Mouse (Mus musculus): ENCODE measurements around the gene Gna13. TPM values are rescaled to one million over a fixed set of nuclear protein-coding genes. Genes with fewer than 3 reads are reported as not detected.

Gna13 gene
- polyA plus RNA-seq, 1 experiment from 2014 or later = 49.5 TPM

- Histone ChIP-seq H3K4me1 (replicated peaks; ENCODE audit: control insufficient read depth, insufficient read depth) (peaks cover 16% of the 10 kb centered on the region), H3K4me3 (ENCODE audit: low read depth, low read length) (no peak overlapping the region), H3K4me2 (replicated peaks; ENCODE audit: low read depth) (no peak overlapping the region), H3K27ac (replicated peaks) (peak overlapping the region; percentile 88), H3K9ac (ENCODE audit: low read length) (no peak overlapping the region), H3K27me3 (ENCODE audit: control insufficient read depth, insufficient read depth, low read length) (no peaks in the 10 kb centered on the region), H3K9me3 (ENCODE audit: control insufficient read depth, low read length) (no peaks in the 10 kb centered on the region), H3K36me3 (ENCODE audit: control insufficient read depth, insufficient read depth, low read length) (no peaks in the 10 kb centered on the region)
- no peak for DNase-seq (ENCODE audit: low spot score)
- ATAC-seq (ENCODE audit: low FRiP score, low TSS enrichment) = no peak
- TF ChIP-seq CTCF (IDR thresholded peaks at IDR 0.05; ENCODE audit: low read depth) (no peak), EP300 (optimal IDR thresholded peaks at IDR 0.05) (no peak)
- WGBS = 34% methylated on average over 13 of the region's 13 CpGs
Observed at GRCm38 (mm10) chr11:109359043-109359752, 3.4 kb upstream of the Gna13 start.

DNA sequence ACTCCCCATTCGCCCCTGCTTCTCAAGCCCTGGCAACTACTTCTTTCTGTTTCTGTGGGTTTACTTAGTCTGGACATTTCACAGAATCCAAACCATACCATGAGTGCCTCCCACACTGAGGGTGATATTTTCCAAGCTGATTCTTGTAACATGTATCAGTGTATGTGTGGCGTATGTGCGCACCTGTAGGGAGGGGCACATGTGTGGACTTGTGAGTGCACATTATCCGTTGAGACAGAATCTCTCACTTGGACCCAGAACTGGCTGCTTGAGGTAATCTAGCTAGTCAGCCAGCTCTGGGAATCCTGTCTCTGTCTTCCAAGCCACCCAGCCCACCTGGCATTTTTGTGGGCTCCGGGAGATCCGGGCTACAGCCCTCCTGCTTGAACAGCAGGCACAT lies 2.5 kb upstream of the Gna13 start:
- Histone ChIP-seq H3K27ac (replicated peaks) (peak overlapping the region; percentile 88), H3K36me3 (ENCODE audit: control insufficient read depth, insufficient read depth, low read length) (no peaks in the 10 kb centered on the region), H3K4me2 (replicated peaks; ENCODE audit: low read depth) (0 out of 2 replicates have a peak overlapping the region, but pooled peaks have one; percentile 18), H3K4me1 (replicated peaks; ENCODE audit: control insufficient read depth, insufficient read depth) (peaks cover 24% of the 10 kb centered on the region), H3K9ac (ENCODE audit: low read length) (no peak overlapping the region), H3K4me3 (ENCODE audit: low read depth, low read length) (no peak overlapping the region), H3K27me3 (ENCODE audit: control insufficient read depth, insufficient read depth, low read length) (no peaks in the 10 kb centered on the region), H3K9me3 (ENCODE audit: control insufficient read depth, low read length) (no peaks in the 10 kb centered on the region)
- TF ChIP-seq EP300 (optimal IDR thresholded peaks at IDR 0.05) (no peak), CTCF (IDR thresholded peaks at IDR 0.05; ENCODE audit: low read depth) (no peak)
- DNase-seq (ENCODE audit: low spot score) = peak; percentile 11
- no peak for ATAC-seq (ENCODE audit: low FRiP score, low TSS enrichment)
- 72% methylated on average over 6 of the region's 6 CpGs for WGBS

DNA sequence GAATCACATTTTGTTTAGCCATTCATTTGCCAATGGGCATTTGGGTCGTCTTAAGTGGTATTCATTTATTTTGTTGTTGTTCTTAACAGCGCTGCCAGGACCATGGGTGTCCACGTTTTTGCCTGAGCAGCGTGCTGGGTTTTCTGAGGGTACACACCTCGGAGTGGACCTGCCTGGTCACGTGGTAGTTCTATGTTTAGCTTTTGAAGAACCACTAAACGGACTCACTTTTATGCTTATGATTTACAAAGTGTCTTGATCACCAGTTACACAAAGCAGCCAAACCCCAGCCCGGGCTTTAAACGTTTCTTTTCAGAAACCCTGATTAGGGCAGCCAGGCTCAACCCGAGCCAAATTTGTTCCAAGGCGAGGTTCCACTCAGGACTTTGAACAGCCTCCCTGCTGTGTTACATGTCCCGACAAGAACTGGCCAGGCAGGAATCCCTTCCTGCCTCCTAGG lies 2.0 kb upstream of the Gna13 start:
- DNase-seq (ENCODE audit: low spot score) = peak; percentile 63
- Histone ChIP-seq H3K4me1 (replicated peaks; ENCODE audit: control insufficient read depth, insufficient read depth) (peaks cover 23% of the 10 kb centered on the region), H3K9ac (ENCODE audit: low read length) (no peak overlapping the region), H3K27ac (replicated peaks) (peak overlapping the region; percentile 88), H3K9me3 (ENCODE audit: control insufficient read depth, low read length) (no peaks in the 10 kb centered on the region), H3K4me2 (replicated peaks; ENCODE audit: low read depth) (peak overlapping the region; percentile 18; the same call in 1 of the 2 replicates), H3K36me3 (ENCODE audit: control insufficient read depth, insufficient read depth, low read length) (no peaks in the 10 kb centered on the region), H3K4me3 (ENCODE audit: low read depth, low read length) (no peak overlapping the region), H3K27me3 (ENCODE audit: control insufficient read depth, insufficient read depth, low read length) (no peaks in the 10 kb centered on the region)
- 43% methylated on average over 12 of the region's 12 CpGs for WGBS
- TF ChIP-seq CTCF (IDR thresholded peaks at IDR 0.05; ENCODE audit: low read depth) = no peak
- TF ChIP-seq EP300 (optimal IDR thresholded peaks at IDR 0.05) = no peak
- no peak; the same call in 1 of the 2 replicates for ATAC-seq (ENCODE audit: low FRiP score, low TSS enrichment)

GRCm38 (mm10) chr11:109361241-109361630 lies 1.4 kb upstream of the Gna13 start:
- DNase-seq (ENCODE audit: low spot score) (no peak), ATAC-seq (ENCODE audit: low FRiP score, low TSS enrichment) (no peak)
- TF ChIP-seq EP300 (optimal IDR thresholded peaks at IDR 0.05) (no peak), CTCF (IDR thresholded peaks at IDR 0.05; ENCODE audit: low read depth) (no peak)
- H3K4me3 ChIP-seq (ENCODE audit: low read depth, low read length) = 0 out of 2 replicates have a peak overlapping the region, but pooled peaks have one; percentile 90
- peak overlapping the region; percentile 81; the same call in 1 of the 2 replicates for H3K4me2 ChIP-seq (replicated peaks; ENCODE audit: low read depth)
- no peaks in the 10 kb centered on the region for H3K9me3 ChIP-seq (ENCODE audit: control insufficient read depth, low read length)
- peak overlapping the region; percentile 88 for H3K27ac ChIP-seq (replicated peaks)
- 58% methylated on average over 7 of the region's 7 CpGs for WGBS
- H3K9ac ChIP-seq (ENCODE audit: low read length) = peak overlapping the region; percentile 84; the same call in 1 of the 2 replicates
- no peaks in the 10 kb centered on the region for H3K27me3 ChIP-seq (ENCODE audit: control insufficient read depth, insufficient read depth, low read length)
- H3K36me3 ChIP-seq (ENCODE audit: control insufficient read depth, insufficient read depth, low read length) = no peaks in the 10 kb centered on the region
- H3K4me1 ChIP-seq (replicated peaks; ENCODE audit: control insufficient read depth, insufficient read depth) = peaks cover 18% of the 10 kb centered on the region

DNA sequence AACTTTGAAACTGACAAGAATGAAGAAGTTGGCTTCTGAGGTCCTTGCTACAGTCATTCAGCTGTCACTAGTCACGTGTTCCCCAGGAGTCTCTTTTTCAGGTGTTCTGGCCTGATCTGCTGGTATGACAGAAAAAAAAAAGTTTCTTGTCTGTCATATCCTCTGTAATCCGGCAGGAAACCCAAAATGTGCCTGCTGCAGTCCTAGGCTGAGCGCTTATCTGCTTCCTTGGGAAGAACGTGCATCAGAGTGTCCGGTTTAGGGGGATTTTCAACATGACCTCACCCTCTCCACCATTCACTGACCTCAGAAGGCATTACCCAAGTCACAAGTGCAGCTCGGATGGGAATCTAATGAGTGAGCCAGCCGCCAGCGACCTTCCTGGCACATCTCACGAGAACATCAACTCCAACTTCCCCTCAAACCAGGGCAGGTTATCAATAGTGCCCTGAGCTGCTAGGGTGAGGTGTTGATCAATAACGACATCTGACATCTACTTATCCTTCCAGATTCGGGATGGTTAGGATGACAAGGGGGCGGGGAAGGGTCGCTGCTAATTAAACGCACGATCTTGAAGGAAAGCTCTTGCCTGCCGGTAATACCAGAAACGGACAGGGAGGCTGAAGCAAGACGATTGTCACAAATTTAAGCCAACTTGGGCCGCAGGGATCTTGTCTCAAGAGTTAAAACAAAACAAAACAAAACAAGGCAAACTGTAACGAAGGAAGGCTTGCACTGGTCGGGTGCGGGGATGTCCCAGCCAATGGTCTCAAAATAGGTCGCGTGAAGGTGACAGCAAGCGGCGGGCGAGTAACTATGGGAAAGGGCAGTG lies 784 bp upstream of the Gna13 start:
- no peak; the same call in 1 of the 2 replicates for ATAC-seq (ENCODE audit: low FRiP score, low TSS enrichment)
- peaks cover 17% of the 10 kb centered on the region for H3K4me1 ChIP-seq (replicated peaks; ENCODE audit: control insufficient read depth, insufficient read depth)
- peak overlapping the region; percentile 84 for H3K9ac ChIP-seq (ENCODE audit: low read length)
- no peak for TF ChIP-seq CTCF (IDR thresholded peaks at IDR 0.05; ENCODE audit: low read depth)
- TF ChIP-seq EP300 (optimal IDR thresholded peaks at IDR 0.05) = no peak
- H3K36me3 ChIP-seq (ENCODE audit: control insufficient read depth, insufficient read depth, low read length) = no peaks in the 10 kb centered on the region
- 9% methylated on average over 26 of the region's 27 CpGs for WGBS
- peak overlapping the region; percentile 88 for H3K27ac ChIP-seq (replicated peaks)
- no peaks in the 10 kb centered on the region for H3K27me3 ChIP-seq (ENCODE audit: control insufficient read depth, insufficient read depth, low read length)
- no peaks in the 10 kb centered on the region for H3K9me3 ChIP-seq (ENCODE audit: control insufficient read depth, low read length)
- no peak for DNase-seq (ENCODE audit: low spot score)
- peak overlapping the region; percentile 81 for H3K4me2 ChIP-seq (replicated peaks; ENCODE audit: low read depth)
- H3K4me3 ChIP-seq (ENCODE audit: low read depth, low read length) = peak overlapping the region; percentile 90
